Mouse (Mus musculus): Measurements from ENCODE around the gene Btla.

- TF ChIP-seq CTCF (IDR thresholded peaks at IDR 0.05; ENCODE audit: control insufficient read depth, insufficient read depth, insufficient replicate concordance, low read depth, low read length): no peak
- no peak for TF ChIP-seq POLR2A (IDR thresholded peaks at IDR 0.05; ENCODE audit: control insufficient read depth, low read depth, low read length)
Observed at GRCm38 (mm10) chr16:45223648-45224388, at the start of gene Btla.

Measured in testis, adult 2 months (tissue).